ENCODE assay signal across 10 mouse cellular contexts in the genomic region with DNA sequence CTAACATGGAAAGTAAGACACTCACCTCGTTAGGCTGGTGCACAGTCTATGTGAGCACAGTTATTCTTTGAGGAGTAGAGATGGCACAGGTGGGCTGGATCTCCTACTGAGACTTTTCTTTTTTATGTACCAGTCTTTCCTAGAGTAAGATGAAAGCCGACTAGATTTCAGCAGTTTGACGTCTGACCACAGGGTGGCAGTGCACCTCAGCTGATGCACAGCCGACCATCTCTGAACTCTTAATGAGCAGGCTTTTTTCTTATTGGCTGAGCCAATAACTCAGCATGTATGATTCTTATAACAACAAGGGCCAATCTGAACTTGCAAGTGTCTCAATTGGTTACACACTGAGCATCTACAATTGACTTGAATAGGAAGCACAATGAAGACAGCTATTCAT.
DNase-seq lines count a peak whose midpoint lies in the region; TF ChIP-seq lines count a peak whose summit lies in the region.
"Had no signal": no experiment of that assay in that cellular context is flagged by ENCODE, and none has a peak within 500 bp of the region (broad histone marks: within the 10 kb centered on the region; RNA-seq: fewer than 3 reads in every experiment).

No protein-coding gene starts in this region.

- no peak overlapping the region for H3K4me3 ChIP-seq in E14TG2a.4 (replicated peaks; ENCODE audit: low read length)
- H3K4me3 ChIP-seq: erythroblast, embryonic 14.5 days; heart, embryonic 13.5 days; neural tube, embryonic 12.5 days had no signal

- peak; percentile 68 for TF ChIP-seq CTCF in E14TG2a.4 (conservative IDR thresholded peaks at IDR 0.05; ENCODE audit: low read length)

- DNase-seq in left cerebral cortex, postnatal 14 days (ENCODE audit: low spot score in 2 of 2): peak; percentile 2 to 4
- no peak for DNase-seq in left cerebral cortex, adult 9 months (ENCODE audit: low spot score in 2 of 2)
- peak; percentile 34 for DNase-seq in T-cell, adult 2 months (ENCODE audit: low spot score)
- DNase-seq in testis, postnatal 10 days (ENCODE audit: low spot score): peak; percentile 45
- no peak for DNase-seq in heart, postnatal 4 days
- DNase-seq in cerebellum, adult 9-11 months: no peak

- H3K36me3 ChIP-seq in E14TG2a.4 (ENCODE audit: insufficient read depth, low read length): no peaks in the 10 kb centered on the region
- H3K36me3 ChIP-seq: heart, embryonic 13.5 days; neural tube, embryonic 12.5 days had no signal

- no peaks in the 10 kb centered on the region for H3K9me3 ChIP-seq in E14TG2a.4 (ENCODE audit: low read length)

- intact Hi-C loops in left cerebral cortex, postnatal 14 days (cut with DNase I): no loop called here

- H3K4me1 ChIP-seq in E14TG2a.4 (replicated peaks; ENCODE audit: low read depth, low read length): no peaks in the 10 kb centered on the region; the same call in 1 of the 2 replicates
- H3K4me1 ChIP-seq: heart, embryonic 13.5 days; neural tube, embryonic 12.5 days had no signal

- H3K27me3 ChIP-seq in E14TG2a.4 (ENCODE audit: insufficient read depth, low read length): no peaks in the 10 kb centered on the region
- H3K27me3 ChIP-seq: heart, embryonic 13.5 days; neural tube, embryonic 12.5 days had no signal

Comparison
In these comparisons a context has a peak if more than half of its experiments do, and no peak if none do; other contexts are left out.
1. DNase-seq: peak in left cerebral cortex, postnatal 14 days (2 of 2), T-cell, adult 2 months (single experiment) and testis, postnatal 10 days (single experiment); none in left cerebral cortex, adult 9 months (0 of 2), heart, postnatal 4 days (single experiment) and cerebellum, adult 9-11 months (single experiment).